Mouse (Mus musculus): ENCODE results near the gene Sdk1.

GRCm38 (mm10) chr5:141591246-141591645, 350.0 kb downstream of the Sdk1 start:
- no peak for TF ChIP-seq CTCF (IDR thresholded peaks at IDR 0.05; ENCODE audit: low read depth)
- no peak for TF ChIP-seq EP300 (optimal IDR thresholded peaks at IDR 0.05)

All from stomach, postnatal 0 days (tissue).